Mouse (Mus musculus) urinary bladder, postnatal 4 days (tissue): Measurements from ENCODE around the gene Rabggta.
A peak's percentile ranks its signal among the peaks of the same experiment; 100 is the strongest.

ENCODE experiments used
- DNase-seq, 2 experiments: peaks; one replicate each; pipeline ENCODE4 v3.0.0; 2021 to 2022; ENCODE audit warnings: low spot score in 2 of 2

Rabggta gene

DNA sequence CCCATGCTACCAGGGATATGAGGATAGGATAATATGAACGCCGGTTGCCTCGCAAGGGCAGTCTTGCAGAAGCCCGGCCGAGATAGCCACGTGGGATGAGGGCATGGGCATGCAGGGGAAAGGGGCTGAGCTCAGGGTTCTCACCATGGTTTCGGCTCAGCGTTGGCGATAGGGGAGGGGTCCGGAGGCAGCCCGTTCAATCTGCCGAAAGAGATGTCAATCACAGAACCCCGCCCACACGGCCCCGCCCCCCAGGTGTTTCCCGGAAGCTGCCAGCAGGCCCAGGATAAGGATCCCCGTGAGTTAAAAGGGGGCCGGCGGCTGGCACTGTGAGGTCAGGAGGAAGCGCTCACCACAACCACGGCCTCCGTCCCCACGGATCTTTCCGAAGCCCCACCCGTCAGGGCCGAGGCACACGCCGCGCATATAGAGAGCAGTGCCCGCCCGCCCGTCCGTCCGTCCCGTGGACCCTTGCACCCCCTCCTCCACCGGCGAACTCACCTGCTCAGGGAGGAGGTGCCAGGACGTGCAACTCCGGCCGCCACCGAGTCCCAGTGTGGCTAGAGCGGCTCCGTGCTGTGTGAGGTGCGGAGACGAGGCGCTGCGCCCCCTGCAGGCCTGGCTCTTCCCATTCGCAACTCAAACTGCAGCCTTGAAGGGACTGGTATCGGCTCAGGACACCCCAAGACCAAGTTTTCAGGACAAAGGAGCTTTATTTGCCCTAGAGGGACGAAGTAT, at the start of gene Rabggta:
Gene Rabggta, minus strand, starts transcription at position 564 of the 738 bp plus-strand sequence.
- DNase-seq, result peak; percentile 84 to 90

DNA sequence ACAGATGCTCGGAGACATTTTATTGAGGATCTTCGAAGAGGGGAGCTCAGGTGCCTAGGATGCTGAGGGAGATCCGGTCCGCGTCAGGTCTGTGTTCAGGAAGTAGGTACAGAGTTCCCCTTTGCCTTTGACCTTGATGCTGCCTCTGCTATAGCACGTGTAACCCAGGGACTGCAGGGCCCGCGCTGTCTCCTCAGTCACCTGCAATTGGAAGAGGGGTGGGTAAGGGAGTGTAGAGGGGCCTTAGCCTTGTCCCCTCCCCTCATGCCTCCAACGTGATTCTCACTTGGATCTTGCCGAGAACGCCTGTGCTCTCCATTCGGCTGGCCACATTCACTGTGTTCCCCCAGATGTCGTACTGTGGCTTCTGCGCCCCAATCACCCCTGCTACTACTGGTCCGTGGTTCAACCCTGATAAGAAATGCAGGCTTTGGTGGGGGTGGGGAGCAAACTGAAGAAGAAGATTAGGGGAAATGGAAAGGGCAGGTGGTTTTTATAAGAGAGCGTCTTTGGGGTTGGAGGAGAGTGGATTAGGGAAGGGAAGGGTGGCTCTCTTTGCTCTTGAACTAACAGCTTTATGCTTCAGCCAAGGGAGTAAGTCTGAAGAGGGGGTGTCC, 47.1 kb upstream of the Rabggta start:
- no peak for DNase-seq

DNA sequence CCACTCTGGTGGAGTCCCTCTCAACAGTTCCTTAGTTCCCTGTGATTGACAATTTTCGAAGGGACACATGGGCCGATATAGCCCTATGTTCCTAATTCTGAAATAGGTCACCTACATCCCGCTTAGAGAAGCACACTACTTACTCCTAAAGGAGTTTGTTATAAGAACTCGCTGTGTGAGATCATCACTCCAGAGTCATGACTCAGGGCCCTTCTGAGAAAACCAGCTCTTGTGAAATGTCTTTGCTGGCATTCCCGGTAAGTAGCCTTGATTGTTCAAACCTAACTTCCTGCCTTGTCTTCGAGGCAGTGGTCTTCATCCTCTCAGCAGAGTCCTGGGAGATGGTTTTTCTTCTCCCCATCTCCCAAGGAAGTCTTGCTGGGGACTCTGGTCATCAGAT, 46.5 kb upstream of the Rabggta start:
- no peak for DNase-seq

DNA sequence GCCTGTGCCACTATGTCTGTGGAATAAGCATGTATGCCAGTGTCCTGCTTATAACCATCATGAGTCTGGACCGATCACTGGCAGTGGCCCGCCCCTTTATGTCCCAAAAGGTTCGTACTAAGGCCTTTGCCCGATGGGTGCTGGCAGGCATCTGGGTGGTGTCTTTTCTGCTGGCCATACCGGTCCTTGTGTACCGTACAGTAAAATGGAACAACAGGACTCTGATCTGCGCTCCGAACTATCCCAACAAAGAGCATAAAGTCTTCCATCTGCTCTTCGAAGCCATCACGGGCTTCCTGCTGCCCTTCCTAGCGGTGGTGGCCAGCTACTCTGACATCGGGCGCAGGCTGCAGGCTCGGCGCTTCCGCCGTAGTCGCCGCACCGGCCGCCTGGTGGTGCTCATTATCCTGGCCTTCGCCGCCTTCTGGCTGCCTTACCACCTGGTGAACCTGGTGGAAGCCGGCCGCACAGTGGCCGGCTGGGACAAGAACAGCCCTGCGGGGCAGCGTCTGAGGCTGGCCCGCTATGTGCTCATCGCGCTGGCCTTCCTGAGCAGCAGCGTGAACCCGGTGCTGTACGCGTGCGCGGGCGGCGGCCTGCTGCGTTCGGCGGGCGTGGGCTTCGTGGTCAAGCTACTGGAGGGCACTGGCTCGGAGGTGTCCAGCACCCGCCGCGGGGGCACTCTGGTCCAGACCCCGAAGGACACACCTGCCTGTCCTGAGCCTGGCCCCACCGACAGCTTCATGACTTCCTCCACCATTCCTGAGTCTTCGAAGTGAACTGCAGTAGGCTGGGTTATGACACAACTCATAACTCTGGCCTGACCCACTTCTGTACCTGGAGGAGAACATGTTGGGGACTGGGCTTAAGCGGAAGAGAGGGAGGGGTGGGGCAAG, 45.7 kb upstream of the Rabggta start:
- peak in 1 of 2 experiments; percentile 47 for DNase-seq

DNA sequence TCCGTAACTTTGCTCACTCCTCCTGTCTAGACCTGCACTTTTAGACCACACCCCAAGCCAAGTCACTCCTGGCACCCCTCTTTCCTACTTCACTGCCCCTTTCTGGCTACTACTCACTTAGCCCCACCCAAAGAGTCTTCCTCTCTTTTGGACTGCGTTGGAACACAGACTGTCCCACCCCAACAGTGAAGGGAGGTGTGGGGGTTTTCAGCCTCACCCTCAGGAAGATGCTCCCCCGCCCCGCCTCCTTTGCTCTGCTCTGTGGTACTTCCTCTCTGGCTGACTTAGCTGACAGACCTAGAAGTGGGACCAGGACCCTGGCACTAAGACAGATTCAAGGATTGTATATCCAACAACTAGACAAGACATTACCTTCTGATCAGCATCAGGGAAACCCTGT, 43.6 kb upstream of the Rabggta start, which contains the start of gene Ltb4r1:
Gene Ltb4r1, plus strand, starts transcription at position 267 of the 400 bp plus-strand sequence.
- no peak for DNase-seq

DNA sequence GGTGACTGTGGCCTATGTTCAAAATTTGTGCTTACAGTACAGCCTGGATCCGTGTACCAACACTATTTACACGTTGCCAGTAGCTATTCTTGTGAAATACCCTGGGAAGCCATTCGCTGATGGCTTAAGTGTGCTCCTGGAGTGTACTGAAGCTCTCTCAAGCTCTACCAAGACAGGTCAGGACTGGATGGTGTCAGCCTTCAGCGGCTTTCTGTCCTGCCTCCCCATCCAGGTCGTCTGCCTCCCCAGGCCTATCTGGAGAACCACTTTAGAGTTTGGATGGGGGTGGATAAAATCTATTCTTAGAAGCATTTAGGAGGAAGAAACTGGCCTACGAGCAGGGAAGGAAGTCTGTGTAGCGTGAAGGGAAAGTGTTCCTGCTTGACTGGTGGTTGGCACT, 41.1 kb upstream of the Rabggta start:
- no peak for DNase-seq

DNA sequence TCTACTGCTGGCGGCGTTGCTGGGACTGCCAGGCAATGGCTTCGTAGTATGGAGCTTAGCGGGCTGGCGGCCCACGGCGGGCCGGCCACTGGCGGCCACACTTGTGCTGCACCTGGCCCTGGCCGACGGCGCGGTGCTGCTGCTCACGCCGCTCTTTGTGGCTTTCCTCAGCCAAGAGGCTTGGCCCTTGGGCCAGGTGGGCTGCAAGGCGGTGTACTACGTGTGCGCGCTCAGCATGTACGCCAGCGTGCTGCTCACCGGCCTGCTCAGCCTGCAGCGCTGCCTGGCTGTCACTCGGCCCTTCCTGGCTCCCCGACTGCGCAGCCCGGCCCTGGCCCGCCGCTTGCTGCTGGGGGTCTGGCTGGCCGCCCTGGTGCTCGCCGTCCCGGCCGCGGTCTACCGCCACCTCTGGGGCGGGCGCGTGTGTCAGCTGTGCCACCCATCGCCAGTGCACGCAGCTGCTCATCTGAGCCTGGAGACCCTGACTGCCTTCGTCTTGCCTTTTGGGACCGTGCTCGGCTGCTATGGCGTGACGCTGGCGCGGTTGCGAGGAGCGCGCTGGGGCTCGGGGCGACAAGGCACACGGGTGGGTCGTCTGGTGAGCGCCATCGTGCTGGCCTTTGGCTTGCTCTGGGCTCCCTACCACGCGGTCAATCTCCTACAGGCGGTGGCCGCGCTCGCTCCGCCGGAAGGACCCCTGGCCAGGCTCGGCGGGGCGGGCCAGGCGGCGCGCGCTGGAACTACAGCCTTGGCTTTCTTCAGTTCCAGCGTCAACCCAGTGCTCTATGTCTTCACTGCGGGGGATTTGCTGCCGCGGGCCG, 40.1 kb upstream of the Rabggta start:
- DNase-seq, result peak in 1 of 2 experiments; percentile 53

DNA sequence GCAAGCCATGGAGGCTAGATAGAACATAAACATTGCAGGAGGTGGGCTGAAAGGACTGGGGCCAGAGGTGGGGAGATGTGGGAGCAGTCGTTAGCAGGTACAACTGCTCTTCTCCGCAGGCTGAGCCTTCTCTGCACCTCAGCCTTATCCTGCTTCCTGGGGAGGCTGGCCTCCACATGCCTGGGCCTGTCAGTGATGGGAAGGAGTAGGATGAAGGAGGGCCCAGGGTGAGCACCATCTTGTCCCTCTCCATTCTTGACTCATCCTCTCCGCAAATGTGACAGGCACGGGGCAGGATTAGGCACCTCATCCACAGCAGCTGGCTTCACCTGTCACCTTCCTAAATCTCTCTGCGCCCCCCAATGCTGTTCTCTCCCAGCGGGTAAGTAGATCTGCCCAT, 39.1 kb upstream of the Rabggta start, which contains the start of gene Ltb4r2:
Gene Ltb4r2, plus strand, starts transcription at position 266 of the 400 bp plus-strand sequence.
- DNase-seq, result no peak

DNA sequence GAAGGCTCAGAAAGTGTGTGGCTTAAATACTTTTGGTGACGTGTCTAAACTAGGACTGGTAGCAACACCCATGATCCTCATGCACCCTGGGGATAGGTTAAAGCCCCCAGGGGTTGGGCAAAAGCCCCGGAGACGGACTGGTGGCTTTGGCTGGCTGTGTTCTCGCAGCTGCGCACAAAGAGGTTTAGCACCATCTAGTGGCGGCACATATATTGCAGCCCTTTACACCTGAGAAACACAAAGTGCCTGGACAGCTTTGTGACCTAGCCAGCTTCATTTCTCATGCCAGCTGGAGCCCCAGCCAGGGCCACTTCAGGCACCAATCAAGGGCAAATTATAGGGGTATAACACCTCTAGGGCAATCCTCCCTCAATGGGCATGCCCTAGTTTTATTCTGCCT, 38.1 kb upstream of the Rabggta start:
- DNase-seq, result peak; percentile 75 to 88

DNA sequence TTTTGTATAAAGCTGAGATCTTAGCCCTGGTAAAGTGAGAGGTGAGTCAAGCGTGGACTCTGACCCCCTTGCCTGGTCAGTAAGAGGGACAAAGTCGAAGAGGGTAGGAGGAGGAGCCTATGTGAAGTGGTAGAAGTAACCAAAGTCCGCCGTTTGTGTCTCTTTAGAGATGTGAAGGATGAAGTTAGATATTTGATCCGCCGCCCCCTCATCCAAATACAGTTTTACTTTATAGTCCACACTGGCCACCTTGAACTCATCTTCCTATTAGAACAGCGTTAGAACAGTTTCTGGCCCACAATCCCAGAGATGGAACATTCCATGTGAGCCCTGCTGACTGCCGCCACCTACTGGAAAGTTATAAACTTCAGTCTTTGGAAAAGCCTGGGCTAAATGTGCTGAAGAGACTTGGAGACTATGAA, 36.3 kb upstream of the Rabggta start, which contains the start of gene Cideb:
Gene Cideb, minus strand, starts transcription at position 96 of the 422 bp plus-strand sequence.
- DNase-seq, result no peak

DNA sequence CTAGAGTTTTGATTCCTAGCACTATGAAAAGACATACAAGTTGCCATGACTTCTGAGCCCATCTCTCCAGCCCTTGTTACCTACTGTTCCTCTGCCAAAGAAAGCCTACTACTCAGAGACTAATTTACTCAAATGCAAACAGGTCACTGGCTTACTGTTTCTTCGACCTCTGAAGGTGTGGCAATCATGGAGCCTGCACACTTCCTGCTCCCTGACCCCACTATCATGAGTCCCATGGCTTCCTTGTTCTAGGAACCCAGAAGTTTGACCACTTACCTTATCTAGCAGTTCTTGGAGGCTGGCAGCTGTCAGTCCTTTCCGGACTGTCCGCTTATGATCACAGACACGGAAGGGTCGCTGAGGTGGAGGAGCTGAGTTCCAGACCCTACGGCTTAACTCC, 35.5 kb upstream of the Rabggta start:
- no peak for DNase-seq

DNA sequence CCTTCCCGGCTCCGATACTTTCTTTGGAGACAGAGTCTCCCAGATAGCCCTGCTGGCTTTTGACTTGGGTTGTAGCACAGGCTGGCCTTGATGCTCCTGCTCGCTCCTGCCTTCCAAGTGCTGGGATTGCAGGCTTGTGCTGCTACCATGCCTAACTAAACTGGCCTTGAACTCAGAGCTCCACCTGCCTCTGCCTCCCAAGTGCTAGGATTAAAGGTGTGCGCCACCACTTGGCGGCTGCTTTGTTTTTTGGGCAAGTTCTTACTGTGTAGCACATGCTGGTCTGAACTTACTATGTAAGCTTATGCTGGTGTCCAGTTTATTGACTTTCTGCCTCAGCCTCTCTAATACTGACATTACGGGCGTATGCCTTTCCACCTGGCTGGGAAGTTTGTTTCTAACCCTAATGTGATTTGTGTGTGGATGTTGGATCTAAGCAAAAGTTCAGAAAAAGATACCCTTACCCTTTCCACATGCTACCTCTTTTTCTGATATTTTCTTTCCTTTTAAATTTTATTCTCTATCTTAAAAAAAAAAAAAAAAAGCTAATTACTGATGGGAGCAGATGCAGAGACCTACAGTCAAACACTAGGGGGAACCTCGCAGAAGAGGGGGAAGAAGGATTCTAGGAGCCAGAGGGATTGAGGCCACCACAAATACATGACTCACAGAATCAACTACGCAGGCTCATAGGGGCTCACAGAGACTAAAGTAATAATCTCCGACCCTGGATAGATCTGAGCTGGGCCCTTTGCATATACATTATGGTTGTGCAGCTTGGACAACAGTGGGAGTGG, 25.2 kb upstream of the Rabggta start:
- DNase-seq, result no peak

DNA sequence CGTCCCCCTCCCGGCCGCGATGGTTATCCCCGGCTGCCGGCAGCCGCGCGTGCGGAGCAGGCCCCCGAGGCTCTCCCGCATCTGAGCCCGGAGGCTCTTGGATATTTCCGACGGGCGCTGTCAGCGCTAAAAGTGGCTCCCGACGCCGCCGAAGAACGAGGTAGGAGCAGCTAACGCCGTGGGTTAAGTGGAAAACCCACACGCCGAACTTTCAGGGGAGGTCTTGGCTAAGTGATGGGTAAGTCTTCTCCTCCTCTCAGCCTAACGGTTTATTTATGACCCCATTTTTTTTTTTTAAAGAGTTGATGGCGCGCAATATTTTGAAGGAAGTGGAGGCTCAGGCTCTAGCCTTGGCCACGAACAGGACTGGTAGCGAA, 23.8 kb upstream of the Rabggta start:
- DNase-seq, result no peak

DNA sequence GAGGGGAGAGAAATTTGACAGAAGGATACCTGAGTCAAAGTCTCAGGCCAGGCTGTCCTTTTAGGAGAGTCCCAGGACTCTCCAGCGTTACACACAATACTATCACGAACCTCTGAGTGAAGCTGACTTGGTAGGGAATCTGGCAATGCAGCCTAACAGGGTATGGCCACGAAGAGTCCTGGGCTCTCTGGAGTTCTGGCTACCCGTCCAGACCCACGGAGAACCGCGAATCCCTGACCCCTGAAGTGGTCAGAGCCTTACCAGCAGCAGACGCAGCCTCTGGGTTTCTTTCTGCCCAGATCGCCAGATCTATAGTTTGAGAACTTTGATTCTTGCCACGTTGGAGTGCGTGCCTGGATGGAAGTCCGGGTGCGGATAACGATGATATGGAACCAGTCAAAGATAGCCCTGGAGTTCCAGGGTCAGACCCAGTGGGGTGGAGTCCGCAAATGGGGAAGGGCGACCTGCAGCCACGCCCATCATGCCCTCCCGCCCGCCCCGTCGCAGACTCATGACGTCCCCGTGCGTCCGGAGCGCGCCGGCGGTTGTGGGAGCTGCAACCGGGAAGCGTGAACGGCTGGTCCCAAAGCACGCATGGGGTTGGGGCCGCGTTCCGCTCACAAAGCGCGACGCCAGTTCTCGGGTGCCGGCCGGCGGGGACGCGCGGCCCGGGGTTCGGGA, 23.3 kb upstream of the Rabggta start, which contains the start of the genes Dhrs1 and Nop9:
Gene Dhrs1, minus strand, starts transcription at position 511 of the 681 bp plus-strand sequence.
Gene Nop9, plus strand, starts transcription at position 514 of the 681 bp plus-strand sequence.
- DNase-seq, result peak; percentile 85 to 90

DNA sequence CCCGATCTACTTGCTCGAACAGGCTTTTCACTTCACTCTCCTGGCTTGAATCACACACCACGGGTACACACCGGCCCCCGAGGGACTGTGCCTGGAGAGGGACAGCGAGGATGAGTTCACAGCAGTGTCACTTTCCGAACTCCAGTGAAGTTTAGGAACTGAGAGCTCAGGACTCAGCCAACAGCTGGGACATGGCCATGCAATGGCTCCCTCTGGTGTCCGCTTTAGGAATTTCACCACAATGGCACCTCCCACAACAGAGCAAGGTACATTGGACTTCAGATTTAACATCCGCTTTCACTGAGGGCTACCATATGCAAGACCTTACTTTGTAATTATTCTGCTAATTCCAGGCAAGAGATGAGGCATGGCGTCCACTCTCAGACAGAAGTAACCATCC, 21.6 kb upstream of the Rabggta start:
- peak; percentile 74 to 88 for DNase-seq

DNA sequence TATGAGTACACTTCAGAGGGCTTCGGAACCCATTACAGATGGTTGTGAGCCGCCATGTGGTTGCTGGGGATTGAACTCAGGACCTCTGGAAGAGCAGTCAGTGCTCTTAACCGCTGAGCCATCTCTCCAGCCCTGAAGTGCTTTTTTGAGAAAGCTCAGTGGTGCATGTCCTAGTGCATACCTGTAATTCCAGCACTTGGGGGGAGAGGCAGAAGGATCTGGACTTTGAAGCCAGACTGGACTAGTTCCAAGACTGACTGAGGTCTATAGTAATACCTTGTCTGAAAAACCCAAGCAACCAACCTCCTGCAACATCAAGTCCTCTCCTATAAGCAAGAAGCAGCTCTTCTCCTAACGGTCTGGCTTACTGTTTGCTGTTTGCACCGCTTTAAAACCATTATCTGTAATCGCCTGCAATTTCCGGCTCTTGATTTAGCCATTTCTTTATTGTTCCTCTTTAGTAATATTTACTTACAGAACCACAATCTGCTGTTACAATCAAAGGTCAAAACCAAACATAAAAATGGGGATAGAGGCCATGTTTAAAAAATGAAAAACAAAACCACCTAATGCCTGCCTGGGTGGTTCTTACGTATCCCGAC, 15.1 kb upstream of the Rabggta start:
- DNase-seq, result no peak

DNA sequence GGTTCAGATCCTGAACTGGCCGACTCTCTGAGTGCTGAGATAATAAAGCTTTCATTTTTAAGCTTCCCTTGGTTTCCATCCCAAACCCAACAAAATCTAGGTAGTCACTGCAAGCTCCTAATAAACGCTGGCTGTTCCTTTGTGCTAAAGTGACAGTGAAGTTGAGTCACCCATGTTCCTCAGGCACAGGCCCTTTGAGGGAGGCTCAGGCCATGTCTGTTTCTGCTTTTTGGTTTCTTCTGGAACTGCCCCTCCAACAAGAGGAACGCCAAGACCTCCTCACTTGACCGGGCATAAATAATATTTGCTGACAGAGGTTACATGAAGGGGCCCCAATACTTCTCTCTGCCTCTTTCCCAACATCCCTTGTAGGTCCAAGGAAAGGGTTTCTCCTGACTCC, 13.7 kb upstream of the Rabggta start:
- DNase-seq, result no peak

DNA sequence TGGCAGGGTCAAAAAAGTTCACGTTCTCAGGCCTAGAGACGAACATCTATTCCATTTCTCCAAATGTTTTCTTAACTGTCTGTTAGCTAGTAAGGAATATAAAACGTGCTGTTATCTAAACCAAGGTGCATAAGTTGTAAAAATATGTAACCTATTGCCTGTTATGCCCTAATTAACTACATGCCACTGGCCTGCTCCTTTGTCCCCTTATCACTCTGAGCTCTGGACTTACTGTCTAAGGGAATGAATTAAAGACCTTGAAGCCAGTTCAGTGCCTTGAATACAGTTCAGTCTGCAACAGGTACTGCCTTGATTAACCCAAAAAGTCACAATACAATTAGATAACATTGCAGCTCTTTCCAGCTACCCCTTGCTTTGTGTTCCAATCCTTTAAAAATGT, 13.3 kb upstream of the Rabggta start:
- no peak for DNase-seq

DNA sequence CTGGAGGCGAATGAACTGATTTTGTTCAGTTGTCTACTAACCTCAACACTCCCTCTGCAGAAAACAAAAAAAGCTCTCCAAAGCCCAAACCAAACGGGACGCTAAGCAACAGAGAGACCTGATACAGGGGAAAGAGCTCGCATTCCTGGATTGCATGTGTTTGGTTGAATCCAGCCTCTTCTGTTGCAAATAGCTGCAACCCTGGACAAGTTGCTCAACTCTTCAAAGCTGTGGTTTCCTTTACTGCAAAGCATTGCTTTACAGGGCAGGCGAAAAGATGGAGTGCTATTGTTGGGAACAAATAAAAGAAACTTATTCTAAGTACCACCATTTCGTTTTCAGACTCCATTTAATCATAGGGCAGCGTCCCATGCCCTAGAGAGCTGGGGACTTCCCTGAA, 12.8 kb upstream of the Rabggta start:
- no peak for DNase-seq
